Mouse (Mus musculus): ENCODE results near the gene Izumo4.

GRCm38 (mm10) chr10:80747410-80747809, 45.4 kb downstream of the Izumo4 start:
- TF ChIP-seq POLR2A (IDR thresholded peaks at IDR 0.05; ENCODE audit: extremely low read depth, insufficient read depth, low read length) (no peak), CTCF (IDR thresholded peaks at IDR 0.05; ENCODE audit: low read depth, low read length) (peak; percentile 99)

Data from liver, adult 2 months (tissue).